Mouse (Mus musculus) cerebellum, postnatal 4 days (tissue): ENCODE measurements around the gene Ppp2r1b.

Experiments
- DNase-seq, 2 experiments: peaks; one replicate each; pipeline ENCODE4 v3.0.0; 2022; ENCODE audit warnings: low spot score in 2 of 2, mixed read lengths in 1 of 2

Gene Ppp2r1b

GRCm38 (mm10) chr9:50919554-50919953, 74.5 kb downstream of the Ppp2r1b start:
- DNase-seq = no peak

DNA sequence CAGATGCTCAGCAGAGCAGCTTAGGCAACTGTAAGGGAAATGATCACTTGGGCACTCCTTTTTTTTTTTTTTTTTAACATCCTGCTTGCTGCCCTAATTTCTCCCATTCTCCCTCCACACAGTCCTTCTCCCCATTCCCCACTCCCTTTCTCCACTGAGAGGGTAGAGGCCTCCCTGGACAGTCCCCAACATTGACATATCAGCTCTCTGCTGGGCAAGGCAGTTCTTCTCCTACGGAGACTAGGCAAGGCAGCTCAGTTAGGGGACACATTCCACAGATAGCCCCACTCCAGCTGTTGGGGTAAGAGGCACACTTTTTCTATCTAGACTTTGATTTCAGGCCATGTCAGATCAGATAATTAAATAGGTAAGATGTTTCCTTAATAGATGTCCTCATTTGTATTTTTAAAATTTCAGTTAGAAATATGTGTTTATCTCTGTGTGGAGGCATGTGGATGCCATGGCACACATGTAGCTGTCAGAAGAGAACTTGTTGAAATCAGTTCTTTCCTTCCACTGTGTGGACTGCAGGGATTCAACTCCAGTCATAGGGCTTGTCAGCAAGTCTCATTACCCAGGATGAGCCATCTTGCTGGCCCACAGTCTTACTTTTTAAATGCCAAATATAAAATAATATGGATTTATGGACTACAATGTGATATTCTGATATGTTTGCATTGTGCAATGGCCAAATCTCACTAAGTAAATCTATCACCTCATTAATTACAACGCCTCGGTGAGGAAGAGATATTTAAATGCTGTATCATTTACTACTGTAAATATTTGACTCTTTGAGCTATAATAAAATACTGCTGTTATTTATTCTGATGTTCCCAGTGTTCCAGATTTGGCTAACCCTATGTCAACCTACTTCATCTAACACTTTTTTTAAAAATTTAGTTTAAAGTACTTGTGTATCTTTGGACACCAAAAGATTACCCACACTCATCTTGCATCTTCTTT, 76.1 kb downstream of the Ppp2r1b start:
- no peak for DNase-seq

GRCm38 (mm10) chr9:50922363-50923153, 77.5 kb downstream of the Ppp2r1b start:
- DNase-seq = no peak

- no peak for DNase-seq
Observed at GRCm38 (mm10) chr9:50924454-50924853, 79.4 kb downstream of the Ppp2r1b start.

DNA sequence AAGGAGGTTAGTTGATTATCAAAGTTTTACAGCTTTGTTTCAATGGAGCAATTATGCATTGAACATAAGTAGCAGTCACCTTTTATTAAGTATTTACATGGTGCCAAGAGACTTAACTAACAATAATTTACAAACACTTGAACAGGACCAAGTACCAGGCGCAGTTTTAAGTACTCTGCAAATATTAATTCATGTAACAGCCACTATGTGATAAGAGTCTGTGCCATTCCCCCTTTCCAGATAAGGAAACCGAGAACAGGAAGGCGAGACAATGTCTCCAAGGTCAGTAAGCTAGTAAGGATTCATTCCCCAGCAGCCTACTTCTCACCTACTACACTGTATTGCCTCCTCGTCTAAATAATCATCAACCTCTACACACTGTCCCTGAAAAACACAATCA, 80.7 kb downstream of the Ppp2r1b start:
- no peak for DNase-seq

- DNase-seq = no peak
Observed at GRCm38 (mm10) chr9:50929986-50930385, 84.9 kb downstream of the Ppp2r1b start.

- no peak for DNase-seq
Observed at GRCm38 (mm10) chr9:50941804-50942401, 96.8 kb downstream of the Ppp2r1b start.

DNA sequence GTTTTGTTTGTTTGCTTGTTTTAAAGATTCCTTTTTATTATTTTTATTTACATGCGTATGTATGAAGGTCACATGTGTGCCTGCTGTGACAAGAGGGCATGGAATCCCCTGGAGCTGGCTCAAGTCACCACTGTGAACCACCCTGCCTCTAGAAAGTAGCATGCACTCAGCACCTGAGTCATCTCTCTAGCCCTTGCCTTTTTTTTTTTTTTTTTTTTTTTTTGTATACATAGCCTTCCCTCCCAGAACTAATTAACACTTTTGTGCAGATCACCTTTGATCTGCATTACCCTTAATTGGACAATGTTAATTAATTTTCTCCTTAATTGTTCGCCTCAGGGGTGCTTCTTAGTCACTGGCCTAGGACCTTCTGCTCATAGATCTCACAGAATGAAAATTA, 97.6 kb downstream of the Ppp2r1b start:
- no peak for DNase-seq
